Mouse (Mus musculus) telencephalon, adult 2 months (tissue): ENCODE measurements around the gene Nudt21.
A peak's percentile ranks its signal among the peaks of the same experiment; 100 is the strongest.

ENCODE experiments used
- DNase-seq: peaks from one replicate; pipeline ENCODE4 v3.0.0-alpha.2; 2011; ENCODE audit warnings: low read depth, low spot score

Gene Nudt21

GRCm38 (mm10) chr8:94036944-94037524 is at the start of gene Nudt21, which contains the start of gene Ogfod1:
Gene Nudt21 (minus strand): TSS chr8:94037031.
Gene Ogfod1 (plus strand): TSS chr8:94037198.
- peak; percentile 99 for DNase-seq

GRCm38 (mm10) chr8:94076461-94077192 is 39.8 kb upstream of the Nudt21 start:
- DNase-seq, result no peak

- DNase-seq, result no peak
These were observed 32.0 kb upstream of the Nudt21 start for GRCm38 (mm10) chr8:94068793-94069192.

GRCm38 (mm10) chr8:94066121-94066863 is 29.5 kb upstream of the Nudt21 start:
- peak; percentile 15 for DNase-seq

- DNase-seq, result no peak
These were observed 20.5 kb upstream of the Nudt21 start for GRCm38 (mm10) chr8:94057157-94057854.

- no peak for DNase-seq
These were observed 15.9 kb upstream of the Nudt21 start for GRCm38 (mm10) chr8:94052696-94053095.

GRCm38 (mm10) chr8:94047845-94048244 is 11.0 kb upstream of the Nudt21 start:
- DNase-seq, result peak; percentile 21

GRCm38 (mm10) chr8:94037806-94038205 is 975 bp upstream of the Nudt21 start:
- no peak for DNase-seq

GRCm38 (mm10) chr8:94036541-94036940 is 290 bp downstream of the Nudt21 start:
- DNase-seq, result peak; percentile 41

- no peak for DNase-seq
These were observed 1.6 kb downstream of the Nudt21 start for GRCm38 (mm10) chr8:94035200-94035599.

- DNase-seq, result no peak
These were observed 3.2 kb downstream of the Nudt21 start for GRCm38 (mm10) chr8:94033601-94034000.

- DNase-seq, result no peak
These were observed 7.1 kb downstream of the Nudt21 start for GRCm38 (mm10) chr8:94029701-94030100.

GRCm38 (mm10) chr8:94023916-94024315 is 12.9 kb downstream of the Nudt21 start:
- no peak for DNase-seq

GRCm38 (mm10) chr8:94013026-94013612 is 23.7 kb downstream of the Nudt21 start:
- DNase-seq, result no peak

GRCm38 (mm10) chr8:94012013-94012951 is 24.5 kb downstream of the Nudt21 start, which contains the start of gene Amfr:
Gene Amfr (minus strand): TSS chr8:94012842.
- no peak for DNase-seq

- DNase-seq, result no peak
These were observed 25.5 kb downstream of the Nudt21 start for GRCm38 (mm10) chr8:94011076-94012012.

- no peak for DNase-seq
These were observed 26.6 kb downstream of the Nudt21 start for GRCm38 (mm10) chr8:94010101-94010705.

- DNase-seq, result no peak
These were observed 27.5 kb downstream of the Nudt21 start for GRCm38 (mm10) chr8:94009243-94009845.
